Mouse (Mus musculus): ENCODE data around the gene Krt86. TPM values are rescaled to one million over a fixed set of nuclear protein-coding genes. Genes with fewer than 3 reads are reported as not detected.

Krt86 gene
- not detected for total RNA-seq (2022)

- no peak for DNase-seq (ENCODE audit: low spot score in 2 of 2)
Observed at GRCm38 (mm10) chr15:101472952-101473528, at the start of gene Krt86. TSS of gene Krt86 (plus strand) at chr15:101473478.

- DNase-seq (ENCODE audit: low spot score in 2 of 2) = no peak
Observed at GRCm38 (mm10) chr15:101424914-101425313, 48.4 kb upstream of the Krt86 start.

GRCm38 (mm10) chr15:101436611-101437010 is 36.7 kb upstream of the Krt86 start:
- DNase-seq (ENCODE audit: low spot score in 2 of 2) = no peak

DNA sequence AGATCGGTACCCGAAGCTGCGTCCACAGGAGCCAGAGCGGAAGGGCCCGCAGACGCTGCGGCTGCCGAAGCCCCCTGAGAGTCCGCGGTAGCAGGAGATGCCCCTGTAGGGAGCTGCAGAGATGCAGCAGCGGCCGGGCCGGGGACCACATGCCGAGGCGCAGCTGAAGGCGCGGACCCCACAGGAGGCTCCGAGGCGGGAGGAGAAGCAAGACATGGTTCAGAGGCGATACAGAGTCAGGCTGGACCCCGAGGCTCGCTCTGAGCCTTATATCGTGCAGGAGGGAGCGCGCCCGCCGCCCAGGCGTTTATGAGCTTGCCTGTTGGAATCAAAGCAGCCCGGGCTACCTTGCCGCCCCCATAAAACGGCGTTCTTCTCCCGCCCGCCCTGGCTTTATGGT is 34.7 kb upstream of the Krt86 start, which contains the start of gene Krt87:
Krt87 (minus strand) TSS at position 250 of the 400 bp plus-strand sequence.
- no peak for DNase-seq (ENCODE audit: low spot score in 2 of 2)

DNA sequence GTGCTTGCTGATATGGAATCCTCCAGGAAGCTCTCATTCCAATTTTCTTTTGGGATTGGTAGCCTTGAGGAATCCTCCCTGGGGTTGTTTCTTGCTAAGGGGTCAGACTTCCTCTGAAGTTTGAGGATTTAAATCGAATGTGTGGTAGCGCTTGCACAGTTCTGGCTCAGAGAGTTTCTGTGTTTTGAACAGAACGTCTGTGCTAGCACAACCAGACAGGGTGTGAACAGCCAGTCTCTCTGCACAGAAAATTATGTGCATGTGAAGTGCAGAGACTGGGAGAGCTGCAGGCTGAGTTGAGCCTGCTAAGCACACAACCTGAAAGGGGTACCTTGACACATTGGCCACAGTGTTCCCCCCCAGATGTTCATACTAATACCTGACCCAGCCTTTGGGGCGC is 32.4 kb upstream of the Krt86 start:
- DNase-seq (ENCODE audit: low spot score in 2 of 2) = no peak

- DNase-seq (ENCODE audit: low spot score in 2 of 2) = no peak
Observed at GRCm38 (mm10) chr15:101446572-101446971, 26.7 kb upstream of the Krt86 start.

DNA sequence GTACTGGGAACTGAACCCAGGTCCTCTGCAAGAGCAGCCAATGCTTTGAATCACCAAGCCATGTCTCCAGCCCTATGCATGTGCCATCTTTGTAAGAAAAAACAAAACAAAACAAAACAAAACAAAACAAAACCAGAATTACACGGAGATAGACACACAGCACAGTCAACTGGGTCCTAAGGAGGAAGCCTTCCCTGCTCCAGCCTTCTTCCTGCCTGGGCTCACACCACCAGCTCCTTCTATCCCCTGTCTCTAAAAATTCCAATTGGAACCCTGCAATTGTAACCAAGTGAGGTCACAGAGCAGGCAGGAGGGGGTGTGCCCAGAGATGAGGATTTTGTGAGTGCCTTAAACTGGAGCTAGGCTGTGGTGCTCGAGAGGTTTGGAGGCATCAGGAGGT is 25.8 kb upstream of the Krt86 start, which contains the start of gene Krt88:
Krt88 (plus strand) TSS at position 301 of the 400 bp plus-strand sequence.
- DNase-seq (ENCODE audit: low spot score in 2 of 2) = no peak

GRCm38 (mm10) chr15:101453093-101453736 is 20.1 kb upstream of the Krt86 start:
- peak; percentile 66 to 67 for DNase-seq (ENCODE audit: low spot score in 2 of 2)

DNA sequence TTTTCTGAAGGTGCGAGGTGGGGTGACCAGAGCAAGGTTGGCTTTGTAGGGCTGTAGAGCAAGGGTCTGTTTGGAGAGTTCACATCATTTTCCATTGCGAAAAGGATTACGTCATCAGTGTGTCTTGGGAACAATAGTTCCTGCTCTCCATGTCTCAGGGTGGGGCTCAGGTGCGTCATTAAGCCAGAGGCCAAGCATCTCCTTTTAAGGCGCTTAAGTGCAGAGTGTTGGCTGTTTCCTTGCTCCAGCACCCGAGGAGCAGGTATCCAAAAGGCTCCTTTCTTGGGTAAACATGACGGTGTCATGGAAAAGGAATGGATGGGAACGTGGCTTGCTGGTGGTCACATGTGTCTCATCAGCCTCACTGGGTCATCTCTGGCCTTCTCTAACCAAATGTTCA is 18.5 kb upstream of the Krt86 start:
- DNase-seq (ENCODE audit: low spot score in 2 of 2) = no peak

- no peak for DNase-seq (ENCODE audit: low spot score in 2 of 2)
Observed at GRCm38 (mm10) chr15:101455292-101455691, 18.0 kb upstream of the Krt86 start.

- no peak for DNase-seq (ENCODE audit: low spot score in 2 of 2)
Observed at GRCm38 (mm10) chr15:101455891-101456290, 17.4 kb upstream of the Krt86 start.

DNA sequence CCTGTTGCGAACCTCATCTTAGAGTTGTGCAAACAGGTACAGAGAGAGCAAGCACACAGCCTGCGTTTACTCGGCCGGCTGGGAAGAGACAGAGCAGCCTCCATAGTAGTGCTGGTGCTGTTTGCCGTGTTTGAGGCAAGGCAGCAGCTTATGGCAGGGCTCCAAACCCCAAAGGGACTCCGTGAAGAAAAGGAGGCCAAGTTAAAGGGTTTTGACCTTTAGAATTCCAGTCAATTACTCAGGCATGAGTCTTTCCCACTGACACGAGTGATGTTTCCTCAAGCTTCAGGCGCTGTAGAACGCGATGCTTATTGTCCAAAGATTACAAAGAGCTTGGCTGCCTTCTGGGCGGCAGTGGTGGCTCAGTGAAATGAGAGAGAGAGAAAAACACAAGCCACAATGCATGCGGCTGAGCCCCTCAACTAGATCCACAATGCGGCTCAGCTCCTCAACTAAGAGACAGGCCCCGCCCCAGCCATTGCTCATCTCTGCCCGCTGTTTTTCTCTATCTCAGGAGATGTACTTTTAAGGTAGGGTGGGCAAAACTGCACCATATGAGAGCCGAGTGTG is 14.8 kb upstream of the Krt86 start:
- peak in 1 of 2 experiments; percentile 10 for DNase-seq (ENCODE audit: low spot score in 2 of 2)

GRCm38 (mm10) chr15:101459283-101459682 is 14.0 kb upstream of the Krt86 start:
- DNase-seq (ENCODE audit: low spot score in 2 of 2) = no peak

- no peak for DNase-seq (ENCODE audit: low spot score in 2 of 2)
Observed at GRCm38 (mm10) chr15:101463651-101464050, 9.6 kb upstream of the Krt86 start, which contains the start of gene Krt81. TSS of gene Krt81 (minus strand) at chr15:101463751.

GRCm38 (mm10) chr15:101469093-101469492 is 4.2 kb upstream of the Krt86 start:
- DNase-seq (ENCODE audit: low spot score in 2 of 2) = no peak

DNA sequence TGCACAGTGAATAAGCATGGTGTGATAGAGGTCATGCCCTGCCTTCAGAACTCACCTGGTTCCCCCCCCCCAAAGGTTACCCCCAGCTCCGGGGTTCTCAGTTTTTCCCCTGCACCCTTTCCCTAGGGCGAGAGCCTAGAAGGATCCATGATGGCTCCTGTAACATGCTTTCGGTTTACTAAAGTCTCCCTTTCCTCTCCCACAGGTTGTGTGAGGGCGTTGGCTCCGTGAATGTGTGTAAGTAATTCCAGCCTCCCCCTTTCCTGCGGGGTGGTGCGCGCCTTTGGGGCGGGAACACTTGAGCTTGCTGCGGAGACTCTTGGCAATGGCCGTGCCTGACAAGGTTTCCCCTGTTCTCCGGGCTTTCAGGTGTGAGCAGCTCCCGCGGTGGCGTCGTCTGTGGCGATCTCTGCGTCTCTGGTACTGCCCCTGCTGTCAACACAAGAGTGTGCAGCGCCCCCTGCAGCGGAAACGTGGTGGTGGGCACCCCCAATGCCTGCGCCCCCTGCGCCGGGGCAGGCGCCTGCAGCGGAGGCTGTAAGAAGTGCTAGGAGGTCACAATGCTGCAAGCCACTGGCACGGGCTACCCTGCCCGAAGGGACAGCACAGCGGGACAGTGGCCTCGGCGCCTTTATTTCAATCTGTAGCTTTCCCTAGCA is 5.9 kb downstream of the Krt86 start:
- DNase-seq (ENCODE audit: low spot score in 2 of 2) = peak in 1 of 2 experiments; percentile 33

GRCm38 (mm10) chr15:101479666-101480060 is 6.4 kb downstream of the Krt86 start:
- DNase-seq (ENCODE audit: low spot score in 2 of 2) = no peak

GRCm38 (mm10) chr15:101482056-101482455 is 8.8 kb downstream of the Krt86 start:
- no peak for DNase-seq (ENCODE audit: low spot score in 2 of 2)

GRCm38 (mm10) chr15:101483646-101484045 is 10.4 kb downstream of the Krt86 start:
- DNase-seq (ENCODE audit: low spot score in 2 of 2) = no peak

- DNase-seq (ENCODE audit: low spot score in 2 of 2) = no peak
Observed at GRCm38 (mm10) chr15:101484939-101485338, 11.7 kb downstream of the Krt86 start.

GRCm38 (mm10) chr15:101485911-101486635 is 12.8 kb downstream of the Krt86 start:
- no peak for DNase-seq (ENCODE audit: low spot score in 2 of 2)

Measured in gastrocnemius, adult 8-10 months (tissue).